ENCODE assay signal across 9 mouse cellular contexts in the genomic region with DNA sequence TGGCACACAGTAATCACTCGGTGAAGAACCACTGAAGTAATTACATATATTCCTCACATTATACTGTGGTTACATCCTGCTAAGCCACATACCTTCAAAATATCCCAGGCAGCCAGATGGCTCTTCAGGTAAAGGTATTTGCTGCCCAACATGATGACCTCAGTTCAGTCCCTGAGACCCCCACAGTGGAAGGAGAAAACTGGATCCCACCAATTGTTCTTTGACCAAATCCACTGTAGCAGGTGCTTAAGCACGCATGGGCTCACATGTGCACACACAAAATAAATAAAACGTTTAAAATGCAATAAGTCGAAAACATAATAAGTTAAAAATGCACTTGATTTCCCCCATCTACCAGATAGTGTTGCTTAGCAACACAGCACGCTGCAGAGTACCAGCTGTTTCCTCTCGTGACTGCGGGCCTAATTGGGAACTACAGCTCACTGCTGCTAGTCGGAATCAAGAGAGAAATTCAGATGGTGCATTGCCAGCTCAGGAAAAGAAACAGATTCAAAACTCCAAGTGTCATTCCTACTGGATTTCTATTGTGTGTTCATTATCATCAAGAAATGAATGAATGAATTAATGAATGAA.
DNase-seq lines count a peak whose midpoint lies in the region; ATAC-seq and TF ChIP-seq lines count a peak whose summit lies in the region.
"Had no signal": no experiment of that assay in that cellular context is flagged by ENCODE, and none has a peak within 500 bp of the region (broad histone marks: within the 10 kb centered on the region; RNA-seq: fewer than 3 reads in every experiment).

No protein-coding gene starts in this region.

- H3K27me3 ChIP-seq in intestine, postnatal 0 days (replicated peaks; ENCODE audit: control insufficient read depth, insufficient read depth, low read length): no peaks in the 10 kb centered on the region

- WGBS in intestine, postnatal 0 days: 50% methylated on average over 8 of the region's 8 CpGs

- no peak overlapping the region for H3K4me3 ChIP-seq in intestine, postnatal 0 days (ENCODE audit: low read depth, low read length)

- H3K27ac ChIP-seq in intestine, postnatal 0 days (ENCODE audit: low read depth, low read length): no peak overlapping the region
- H3K27ac ChIP-seq: liver, embryonic 14.5 days had no signal

- no peak for ATAC-seq in intestine, postnatal 0 days

- no peaks in the 10 kb centered on the region for H3K36me3 ChIP-seq in intestine, postnatal 0 days (ENCODE audit: control insufficient read depth, insufficient read depth)

- DNase-seq in kidney, postnatal 14 days: peak; percentile 47
- no peak for DNase-seq in kidney, adult 11 months
- DNase-seq in T-cell, adult 2 months (ENCODE audit: low spot score): peak; percentile 6
- DNase-seq in right cerebral cortex, postnatal 10 days (ENCODE audit: low spot score in 2 of 2): peak; percentile 82 to 91
- DNase-seq in cerebellum, postnatal 10 days: no peak
- DNase-seq in heart, postnatal 4 days: no peak
- no peak for DNase-seq in ovary, adult 18-20 months (ENCODE audit: low spot score)

- H3K9me3 ChIP-seq in intestine, postnatal 0 days (ENCODE audit: control insufficient read depth): no peaks in the 10 kb centered on the region

- no peak overlapping the region for H3K9ac ChIP-seq in intestine, postnatal 0 days (ENCODE audit: low read depth, low read length)
- H3K9ac ChIP-seq: liver, embryonic 14.5 days had no signal

- 0 out of 2 replicates have a peak, but pooled peaks have one; percentile 6 for TF ChIP-seq CTCF in intestine, postnatal 0 days (IDR thresholded peaks at IDR 0.05; ENCODE audit: low read depth)

- no peak overlapping the region for H3K4me2 ChIP-seq in intestine, postnatal 0 days (replicated peaks; ENCODE audit: low read depth)

- no peaks in the 10 kb centered on the region for H3K4me1 ChIP-seq in intestine, postnatal 0 days (replicated peaks; ENCODE audit: control insufficient read depth, insufficient read depth, low read length)

Comparison
In these comparisons a context has a peak if more than half of its experiments do, and no peak if none do; other contexts are left out.
1. DNase-seq: peak in kidney, postnatal 14 days (single experiment), T-cell, adult 2 months (single experiment) and right cerebral cortex, postnatal 10 days (2 of 2); none in kidney, adult 11 months (single experiment), cerebellum, postnatal 10 days (0 of 2), heart, postnatal 4 days (single experiment) and ovary, adult 18-20 months (single experiment).